Mouse (Mus musculus) cortical plate, adult 2 months (tissue): ENCODE data around the gene Exosc5.

ENCODE experiments used
- CTCF ChIP-seq: fragments of 200-500 bp; IDR thresholded peaks from 2 replicates; pipeline ENCODE4 v1.5.1; 2011; ENCODE audit warnings: mild to moderate bottlenecking, control low read depth, low read length; ENCODE audit not compliant: insufficient read depth; ENCODE audit errors: extremely low read depth
- POLR2A ChIP-seq: fragments of 200-500 bp; IDR thresholded peaks from 2 replicates; pipeline ENCODE4 v1.6.1; 2011; ENCODE audit warnings: mild to moderate bottlenecking, low read length, control low read depth; ENCODE audit not compliant: insufficient read depth; ENCODE audit errors: extremely low read depth

DNA sequence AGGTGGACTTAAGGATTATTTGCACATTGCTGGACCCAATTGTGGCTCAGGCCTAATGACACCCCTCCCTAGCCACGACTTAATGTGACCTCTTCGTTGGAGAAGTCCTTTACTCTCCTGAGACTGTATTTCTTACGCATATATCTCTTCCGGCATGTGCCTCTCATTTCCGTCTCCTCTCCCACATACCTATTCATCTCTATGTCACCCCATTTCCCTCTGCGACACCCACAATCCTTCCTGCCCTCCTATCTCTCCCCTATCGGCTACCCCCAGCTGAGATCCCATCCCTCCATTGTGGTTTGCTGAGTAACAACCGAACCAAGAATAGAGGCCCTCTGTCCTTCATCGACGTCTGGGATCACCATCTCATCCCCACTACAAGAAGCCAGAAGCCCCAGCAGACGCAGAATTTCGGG, 30.6 kb downstream of the Exosc5 start:
- TF ChIP-seq CTCF (no peak), POLR2A (no peak)
